Mouse (Mus musculus) adipose tissue, adult 10 weeks (tissue): Measurements from ENCODE around the gene Rcn2. TPM values are rescaled to one million over a fixed set of nuclear protein-coding genes. Genes with fewer than 3 reads are reported as not detected.

Experiments
- polyA plus RNA-seq: library from polyadenylated mRNA; stranded (reverse); fragments of 350-450 nt; fragmentation: Illumina TruSeq; extraction: RNeasy Lipid Tissue Mini Kit (QIAGEN cat#74804); gene quantifications from one replicate; pipeline ENCODE4 v1.2.3, GENCODE M21; 2014; ENCODE audit warnings: low read depth, low replicate concordance

The Rcn2 gene
- polyA plus RNA-seq = 110 TPM

DNA sequence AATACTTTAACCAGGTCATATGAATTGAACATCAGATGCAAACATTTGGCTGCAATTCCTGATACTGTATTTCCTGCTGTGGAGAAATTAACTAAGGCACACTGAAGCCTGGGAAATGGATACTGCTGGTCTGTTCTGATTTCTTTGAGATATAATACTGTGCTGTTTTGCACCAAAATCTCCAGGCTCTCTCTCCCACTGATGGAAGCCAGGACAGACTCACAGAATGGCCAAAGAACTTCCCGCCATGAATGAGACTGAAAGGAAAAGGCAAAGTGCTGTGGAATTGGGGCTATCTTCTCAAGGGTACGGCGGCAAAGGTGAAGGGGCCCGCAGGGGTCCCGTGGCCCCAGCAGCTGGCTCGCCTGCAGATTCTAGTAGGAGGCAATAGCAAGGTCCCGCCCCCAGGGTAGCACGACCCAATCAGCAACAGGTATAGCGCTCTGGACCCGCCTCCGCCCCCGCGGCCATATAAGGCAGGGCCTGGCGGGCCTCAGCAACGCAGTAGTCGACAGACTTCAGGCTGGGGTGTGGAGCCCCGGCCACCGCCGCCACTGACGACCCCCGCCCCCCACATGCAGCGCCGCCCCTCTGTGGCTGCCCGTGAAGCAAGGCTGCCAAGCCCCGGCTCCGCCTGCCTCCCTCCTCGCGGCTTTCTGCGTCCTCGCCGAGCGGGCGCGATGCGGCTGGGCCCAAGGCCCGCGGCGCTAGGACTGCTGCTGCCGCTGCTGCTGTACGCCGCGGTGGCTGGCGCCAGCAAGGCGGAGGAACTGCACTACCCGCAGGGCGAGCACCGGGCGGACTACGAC lies at the start of gene Rcn2:
TSS of gene Rcn2 (plus strand) at position 474 of the 809 bp plus-strand sequence.

DNA sequence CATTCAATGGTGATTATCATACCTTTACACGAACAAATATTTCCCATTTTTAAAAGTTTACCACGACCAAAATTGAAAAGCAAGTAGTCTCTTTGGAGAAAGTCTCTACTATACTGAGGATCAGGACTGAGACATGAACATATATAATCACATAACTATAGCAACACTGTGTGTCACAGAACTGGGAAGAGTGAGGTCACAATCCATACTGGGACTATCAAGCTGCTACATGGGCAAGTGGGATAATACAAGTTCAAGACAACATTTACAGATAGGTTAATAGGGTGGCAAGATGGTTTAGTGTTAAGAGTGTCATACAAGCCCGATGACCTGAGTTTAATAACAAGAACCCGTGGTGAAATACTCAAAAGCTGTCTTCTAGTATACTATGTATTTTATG lies 31.2 kb upstream of the Rcn2 start, which contains the start of gene 4930563M21Rik:
TSS of gene 4930563M21Rik (minus strand) at position 101 of the 400 bp plus-strand sequence.

DNA sequence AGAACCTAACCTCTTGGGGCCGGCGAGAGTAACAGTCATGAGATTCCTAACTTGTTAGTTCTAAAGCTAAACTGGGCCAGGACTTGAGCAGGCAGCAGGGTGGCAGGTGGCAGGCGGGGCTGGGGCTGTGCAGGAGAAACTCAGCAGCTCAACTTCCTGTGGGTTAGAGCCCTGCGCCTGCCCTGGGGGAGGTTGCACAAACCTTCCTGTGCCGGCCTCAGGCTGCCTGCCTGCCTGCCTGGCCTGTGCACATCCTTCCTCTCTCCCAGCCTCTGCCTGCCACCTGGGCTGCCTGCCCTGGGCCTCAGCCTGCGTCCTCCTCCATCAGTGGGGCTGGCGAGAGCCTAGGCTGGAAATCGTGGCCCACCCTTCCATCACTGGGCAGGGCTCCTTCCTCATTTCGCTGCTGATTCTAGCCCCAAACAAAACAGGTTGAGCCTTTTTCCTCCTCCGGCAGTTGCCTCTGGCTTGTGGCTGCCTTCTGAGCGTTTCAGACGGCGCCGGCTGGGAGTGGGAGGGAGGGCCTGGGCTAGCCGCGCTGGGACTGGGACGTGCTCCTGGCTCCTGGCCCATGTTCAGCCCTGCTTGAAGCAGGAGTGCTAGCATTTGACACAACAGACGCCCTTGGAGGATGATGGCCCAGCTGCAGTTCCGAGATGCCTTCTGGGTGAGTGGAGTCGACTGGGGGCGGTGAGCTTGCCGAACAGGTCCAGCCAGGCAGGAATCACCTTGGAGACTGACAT lies 48.3 kb downstream of the Rcn2 start, which contains the start of gene Pstpip1:
TSS of gene Pstpip1 (plus strand) at position 185 of the 743 bp plus-strand sequence.

Other genes starting within 250 kb of the Rcn2 start
- 8.0 TPM for gene Scaper, start 103.7 kb upstream of the Rcn2 start, polyA plus RNA-seq
- 0.62 TPM for gene 4930563M21Rik, start 31.3 kb upstream of the Rcn2 start, polyA plus RNA-seq
- 36.1 TPM for gene Pstpip1, start 48.1 kb downstream of the Rcn2 start, polyA plus RNA-seq
- 257 TPM for gene Tspan3, start 123.6 kb downstream of the Rcn2 start, polyA plus RNA-seq